Mouse (Mus musculus) myocyte (in vitro differentiated cells): ENCODE results near the gene Oxt. TPM values are rescaled to one million over a fixed set of nuclear protein-coding genes. Genes with fewer than 3 reads are reported as not detected.

Source experiments
- H3K27me3 ChIP-seq: one replicate; pipeline ENCODE4 v1.6.1; 2011; ENCODE audit not compliant: control insufficient read depth, insufficient read depth, insufficient read length
- H3K36me3 ChIP-seq: one replicate; pipeline ENCODE4 v1.6.1; 2011; ENCODE audit not compliant: control insufficient read depth, insufficient read depth
- H3K4me2 ChIP-seq: one replicate; pipeline ENCODE4 v1.6.1; 2011; ENCODE audit warnings: low read depth, control low read depth
- H3K4me3 ChIP-seq: one replicate; pipeline ENCODE4 v1.5.1; 2011; ENCODE audit warnings: mild to moderate bottlenecking, control low read depth, moderate library complexity
- H3K79me2 ChIP-seq: one replicate; pipeline ENCODE4 v1.6.1; 2011; ENCODE audit not compliant: control insufficient read depth, insufficient read depth
- H3ac ChIP-seq: one replicate; pipeline ENCODE4 v1.6.1; 2011; ENCODE audit not compliant: control insufficient read depth, insufficient read length
- CEBPB ChIP-seq: IDR thresholded peaks from 2 replicates; pipeline ENCODE4 v1.6.1; 2011; ENCODE audit warnings: mild to moderate bottlenecking, moderate library complexity; ENCODE audit not compliant: poor library complexity, insufficient read depth, severe bottlenecking
- E2F4 ChIP-seq: IDR thresholded peaks from one replicate; pipeline ENCODE4 v1.6.1; 2011; ENCODE audit warnings: mild to moderate bottlenecking, control low read depth, moderate library complexity; ENCODE audit not compliant: insufficient read depth
- MAX ChIP-seq: IDR thresholded peaks from one replicate; pipeline ENCODE4 v1.6.1; 2011; ENCODE audit warnings: low read depth, mild to moderate bottlenecking, control low read depth
- MYOD1 ChIP-seq, 3 experiments: IDR thresholded peaks; one replicate each; pipeline ENCODE4 v1.6.1; 2011; ENCODE audit warnings: control low read depth in 2 of 3, low read depth in 2 of 3, mild to moderate bottlenecking in 2 of 3, moderate library complexity in 1 of 3; ENCODE audit not compliant: insufficient read length in 2 of 3, control insufficient read depth in 1 of 3
- MYOG ChIP-seq, 3 experiments: IDR thresholded peaks; one replicate each; pipeline ENCODE4 v1.6.1; 2011; ENCODE audit warnings: control low read depth in 2 of 3, low read depth in 2 of 3, mild to moderate bottlenecking in 2 of 3; ENCODE audit not compliant: insufficient read length in 2 of 3, control insufficient read depth in 1 of 3, insufficient read depth in 1 of 3
- POLR2A ChIP-seq: IDR thresholded peaks from one replicate; pipeline ENCODE4 v1.6.1; 2011; ENCODE audit warnings: low read depth, mild to moderate bottlenecking, control low read depth, moderate library complexity; ENCODE audit not compliant: insufficient read length
- POLR2AphosphoS2 ChIP-seq: IDR thresholded peaks from one replicate; pipeline ENCODE4 v1.6.1; 2011; ENCODE audit warnings: low read depth, control low read depth; ENCODE audit not compliant: insufficient read length
- REST ChIP-seq: IDR thresholded peaks from one replicate; pipeline ENCODE4 v1.6.1; 2011; ENCODE audit warnings: mild to moderate bottlenecking, control low read depth, moderate library complexity; ENCODE audit not compliant: insufficient read depth, insufficient read length
- SRF ChIP-seq: IDR thresholded peaks from one replicate; pipeline ENCODE4 v1.6.1; 2011; ENCODE audit warnings: low read depth; ENCODE audit not compliant: control insufficient read depth, insufficient read length
- TCF12 ChIP-seq: IDR thresholded peaks from one replicate; pipeline ENCODE4 v1.6.1; 2011; ENCODE audit warnings: mild to moderate bottlenecking, control low read depth; ENCODE audit not compliant: poor library complexity, insufficient read depth, severe bottlenecking
- TCF3 ChIP-seq: IDR thresholded peaks from one replicate; pipeline ENCODE4 v1.6.1; 2011; ENCODE audit warnings: low read depth, control low read depth; ENCODE audit not compliant: insufficient read length
- USF1 ChIP-seq: IDR thresholded peaks from one replicate; pipeline ENCODE4 v1.6.1; 2011; ENCODE audit warnings: low read depth, mild to moderate bottlenecking, control low read depth, moderate library complexity
- polyA plus RNA-seq: library from polyadenylated mRNA; unstranded; fragments of >200 nt; fragmentation: generic; extraction: Trizol; gene quantifications from one replicate; pipeline ENCODE4 v1.2.1, GENCODE M21; 2012; ENCODE audit warnings: missing spikeins

Oxt gene
- polyA plus RNA-seq, 1 experiment: not detected

DNA sequence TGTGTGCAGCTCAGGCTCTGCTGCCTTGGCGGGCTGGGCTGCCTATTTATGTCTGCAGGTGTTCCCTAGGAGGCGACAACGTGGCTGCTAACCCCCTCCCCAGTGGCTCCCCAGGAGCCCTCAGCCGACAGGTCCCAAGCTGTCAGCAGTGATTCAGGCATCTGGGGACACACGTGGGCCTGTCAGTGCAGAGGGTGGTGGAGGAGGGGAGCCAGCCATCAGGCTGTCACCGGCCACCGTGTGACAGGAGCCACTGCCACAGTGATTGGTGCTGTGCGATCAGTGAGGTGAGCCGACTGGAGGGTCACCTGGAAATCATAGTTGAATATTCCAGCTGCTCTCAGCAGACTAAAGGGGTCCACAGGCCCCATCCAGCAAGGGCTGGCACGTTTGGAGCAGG is 6.6 kb downstream of the Oxt start, which contains the start of gene Avp:
TSS of gene Avp (minus strand) at position 3 of the 400 bp plus-strand sequence.
- no peaks in the 10 kb centered on the region for H3K36me3 ChIP-seq
- H3ac ChIP-seq: no peak within 1 kb of the TSS
- H3K4me3 ChIP-seq: no peak within 1 kb of the TSS
- no peak for TF ChIP-seq POLR2AphosphoS2
- TF ChIP-seq TCF3: no peak
- no peak for TF ChIP-seq SRF
- no peak for TF ChIP-seq MYOG (IDR thresholded peaks at IDR 0.05; ENCODE audit: control insufficient read depth in 1 of 3, insufficient read depth in 1 of 3, insufficient read length in 2 of 3, low read depth in 2 of 3)
- no peak for TF ChIP-seq MAX
- no peak for TF ChIP-seq USF1
- TF ChIP-seq E2F4: no peak
- H3K27me3 ChIP-seq: peaks cover 17% of the 10 kb centered on the region
- H3K4me2 ChIP-seq: no peak within 1 kb of the TSS
- H3K79me2 ChIP-seq: no peaks in the 10 kb centered on the region

DNA sequence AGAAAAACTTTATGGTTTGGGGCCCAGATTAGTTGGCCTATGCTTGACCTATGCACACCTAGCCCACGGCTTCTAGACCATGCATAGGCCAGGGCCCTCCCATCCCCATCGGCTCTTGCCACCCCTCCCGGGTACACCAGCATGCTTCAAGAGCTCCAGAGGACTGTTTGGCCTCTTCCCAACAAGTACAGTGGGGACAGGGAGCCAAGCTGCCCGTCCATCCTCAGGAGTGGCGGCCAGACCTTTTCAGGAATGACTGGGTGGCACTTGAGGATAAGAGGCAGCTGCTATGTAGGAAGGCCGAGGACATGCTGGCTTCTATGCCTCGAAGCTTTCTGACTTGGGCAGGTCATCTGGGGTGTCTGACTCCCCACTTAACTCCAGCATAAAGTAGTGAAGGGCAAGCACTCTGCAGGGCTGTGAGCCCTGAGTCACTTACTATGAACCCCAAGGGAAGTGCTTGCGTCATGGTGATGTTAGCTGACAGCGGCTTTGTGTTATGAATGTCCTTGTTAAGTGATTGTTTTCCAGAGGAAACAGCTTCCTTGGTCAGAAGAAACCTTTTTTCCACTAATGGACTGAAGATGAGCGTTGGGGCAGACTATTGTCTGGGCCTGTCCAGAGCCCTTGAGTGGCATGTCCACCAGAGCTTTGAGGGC is 8.1 kb downstream of the Oxt start:
- TF ChIP-seq POLR2AphosphoS2 (no peak), USF1 (no peak), MAX (no peak)
- Histone ChIP-seq H3ac (no peak overlapping the region), H3K4me2 (no peak overlapping the region), H3K4me3 (no peak overlapping the region), H3K79me2 (no peaks in the 10 kb centered on the region), H3K27me3 (peaks cover 17% of the 10 kb centered on the region), H3K36me3 (no peaks in the 10 kb centered on the region)

DNA sequence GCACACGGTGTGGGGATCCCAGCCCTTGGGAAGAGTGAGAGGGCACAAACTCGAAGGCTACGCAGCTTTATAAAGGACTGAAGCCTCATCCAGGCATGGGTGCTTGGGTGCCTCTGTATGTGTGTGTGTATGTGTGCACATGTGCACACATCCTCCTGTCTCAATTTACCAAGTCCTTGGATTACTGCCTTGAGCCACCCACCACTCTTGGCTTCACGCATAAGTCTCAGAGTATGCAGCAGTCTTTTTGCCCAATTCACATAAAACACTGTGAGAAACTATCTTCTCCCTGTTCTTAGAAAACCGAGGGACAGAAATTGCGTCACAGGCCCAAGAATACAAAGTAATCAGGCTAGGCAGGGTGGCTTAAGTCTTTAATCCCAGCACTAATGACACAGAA is 10.0 kb downstream of the Oxt start:
- Histone ChIP-seq H3K27me3 (peaks cover 6% of the 10 kb centered on the region), H3K4me3 (no peak overlapping the region), H3ac (no peak overlapping the region), H3K36me3 (no peaks in the 10 kb centered on the region), H3K79me2 (no peaks in the 10 kb centered on the region), H3K4me2 (no peak overlapping the region)
- TF ChIP-seq TCF12: no peak
- no peak for TF ChIP-seq REST

DNA sequence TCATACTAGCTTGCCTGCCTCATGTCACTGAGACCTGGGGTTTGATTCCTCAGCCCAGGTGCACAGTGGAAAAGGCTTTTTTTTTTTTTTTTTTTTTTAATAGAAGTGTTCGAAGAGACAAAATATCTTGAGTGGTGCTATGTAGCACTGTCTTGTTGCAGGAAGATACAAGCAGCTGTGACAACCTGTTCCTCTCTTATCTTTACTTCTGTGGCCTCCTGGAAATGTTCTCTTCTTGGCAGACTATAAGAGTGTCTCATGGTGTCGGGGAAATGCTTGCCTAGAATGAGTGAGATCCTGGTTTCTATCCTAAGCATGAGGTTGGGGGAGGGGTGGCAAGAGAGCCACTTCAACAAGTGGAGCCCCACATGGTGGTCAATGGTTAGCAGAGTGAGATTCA is 12.4 kb downstream of the Oxt start:
- no peaks in the 10 kb centered on the region for H3K79me2 ChIP-seq
- H3ac ChIP-seq: no peak overlapping the region
- H3K27me3 ChIP-seq: no peaks in the 10 kb centered on the region
- no peak overlapping the region for H3K4me2 ChIP-seq
- TF ChIP-seq USF1 (no peak), CEBPB (no peak), SRF (no peak)
- H3K4me3 ChIP-seq: no peak overlapping the region
- no peaks in the 10 kb centered on the region for H3K36me3 ChIP-seq

DNA sequence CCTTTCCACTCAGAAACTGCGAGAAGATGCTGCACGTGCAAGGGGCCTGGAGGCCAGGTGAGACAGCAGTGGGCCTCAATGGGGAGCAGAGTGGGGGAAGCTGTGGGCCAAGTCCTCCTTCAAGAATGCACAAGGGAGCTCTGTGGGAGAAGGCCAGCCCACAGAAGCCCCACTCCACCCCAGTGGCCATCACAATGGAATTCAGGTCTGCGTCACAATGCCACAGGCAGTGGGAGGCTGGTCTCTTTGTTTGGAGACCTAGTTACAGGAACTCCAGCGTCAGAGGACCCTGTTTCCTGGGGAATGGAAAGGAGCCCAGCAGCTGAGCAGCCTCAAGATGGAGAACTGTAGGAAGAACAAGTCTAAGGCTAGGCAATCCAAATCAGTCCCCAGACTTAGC is 13.2 kb downstream of the Oxt start:
- H3K79me2 ChIP-seq: no peaks in the 10 kb centered on the region
- no peaks in the 10 kb centered on the region for H3K36me3 ChIP-seq
- no peaks in the 10 kb centered on the region for H3K27me3 ChIP-seq
- no peak overlapping the region for H3K4me2 ChIP-seq
- no peak overlapping the region for H3K4me3 ChIP-seq
- no peak overlapping the region for H3ac ChIP-seq
- TF ChIP-seq MYOG (IDR thresholded peaks at IDR 0.05; ENCODE audit: control insufficient read depth in 1 of 3, insufficient read depth in 1 of 3, insufficient read length in 2 of 3, low read depth in 2 of 3) (no peak), MAX (no peak), POLR2A (no peak), SRF (no peak), USF1 (no peak), E2F4 (no peak), MYOD1 (IDR thresholded peaks at IDR 0.05; ENCODE audit: control insufficient read depth in 1 of 3, insufficient read length in 2 of 3, low read depth in 2 of 3) (no peak), REST (no peak), TCF3 (no peak), CEBPB (no peak), POLR2AphosphoS2 (no peak), TCF12 (no peak)

DNA sequence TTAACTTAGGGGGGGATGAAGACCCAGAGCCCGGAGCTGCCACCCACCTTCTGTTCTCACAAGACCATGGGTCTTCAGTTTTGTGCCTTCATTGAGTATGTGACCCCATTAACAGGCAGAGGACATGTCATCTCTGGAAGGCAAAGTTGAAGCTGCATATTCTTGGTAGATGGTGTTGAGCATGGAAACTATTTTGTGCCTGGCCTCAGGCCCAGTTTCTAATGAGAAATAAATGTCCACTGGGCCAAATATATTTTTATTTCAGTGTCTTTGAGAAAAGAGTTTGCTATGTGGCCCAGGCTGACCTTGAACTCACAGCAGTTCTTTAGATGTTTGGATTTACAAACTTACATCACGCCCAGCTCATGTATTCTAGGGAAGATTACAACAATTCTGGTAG is 13.8 kb downstream of the Oxt start:
- Histone ChIP-seq H3K4me3 (no peak overlapping the region), H3K79me2 (no peaks in the 10 kb centered on the region), H3K4me2 (no peak overlapping the region), H3K27me3 (no peaks in the 10 kb centered on the region), H3K36me3 (peaks cover 4% of the 10 kb centered on the region), H3ac (no peak overlapping the region)
- TF ChIP-seq MYOG (IDR thresholded peaks at IDR 0.05; ENCODE audit: control insufficient read depth in 1 of 3, insufficient read depth in 1 of 3, insufficient read length in 2 of 3, low read depth in 2 of 3) (no peak), POLR2A (no peak), MYOD1 (IDR thresholded peaks at IDR 0.05; ENCODE audit: control insufficient read depth in 1 of 3, insufficient read length in 2 of 3, low read depth in 2 of 3) (no peak), POLR2AphosphoS2 (no peak), TCF12 (no peak), E2F4 (no peak), MAX (no peak), SRF (no peak), TCF3 (no peak), REST (no peak), CEBPB (no peak)
